Mouse (Mus musculus): ENCODE measurements at regions not wholly inside any gene's neighbourhood (a gene's known extent, or its start where the extent isn't known, plus 50 kb on each side); places are given as distances from the start of the nearest gene placed in this dataset.
A peak's percentile ranks its signal among the peaks of the same experiment; 100 is the strongest.

DNA sequence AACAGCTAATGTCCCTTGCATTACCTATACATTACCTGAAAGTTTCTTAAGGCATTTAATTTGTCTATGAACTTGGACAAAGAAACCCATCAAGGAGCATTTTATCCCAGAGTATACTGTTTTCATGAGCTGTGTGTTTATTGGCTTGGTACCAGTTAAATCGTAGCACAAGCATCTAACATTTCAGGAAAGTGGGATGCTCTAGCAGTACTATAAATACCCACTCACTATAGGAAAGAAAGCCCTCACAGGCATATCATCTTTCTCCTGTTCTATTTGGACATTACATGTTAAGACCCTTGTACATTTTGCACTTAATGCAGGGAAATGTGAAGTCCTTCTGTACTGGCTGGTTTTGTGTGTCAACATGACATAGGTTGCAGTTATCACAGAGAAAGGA is 163.9 kb downstream of the Ptprc start:
- no peak for DNase-seq

GRCm38 (mm10) chr1:138010910-138011477 is 164.5 kb downstream of the Ptprc start:
- no peak for DNase-seq

- DNase-seq: no peak
These were observed 168.7 kb downstream of the Ptprc start for GRCm38 (mm10) chr1:138006811-138007210.

GRCm38 (mm10) chr1:138004319-138004718 is 171.2 kb downstream of the Ptprc start:
- no peak for DNase-seq

DNA sequence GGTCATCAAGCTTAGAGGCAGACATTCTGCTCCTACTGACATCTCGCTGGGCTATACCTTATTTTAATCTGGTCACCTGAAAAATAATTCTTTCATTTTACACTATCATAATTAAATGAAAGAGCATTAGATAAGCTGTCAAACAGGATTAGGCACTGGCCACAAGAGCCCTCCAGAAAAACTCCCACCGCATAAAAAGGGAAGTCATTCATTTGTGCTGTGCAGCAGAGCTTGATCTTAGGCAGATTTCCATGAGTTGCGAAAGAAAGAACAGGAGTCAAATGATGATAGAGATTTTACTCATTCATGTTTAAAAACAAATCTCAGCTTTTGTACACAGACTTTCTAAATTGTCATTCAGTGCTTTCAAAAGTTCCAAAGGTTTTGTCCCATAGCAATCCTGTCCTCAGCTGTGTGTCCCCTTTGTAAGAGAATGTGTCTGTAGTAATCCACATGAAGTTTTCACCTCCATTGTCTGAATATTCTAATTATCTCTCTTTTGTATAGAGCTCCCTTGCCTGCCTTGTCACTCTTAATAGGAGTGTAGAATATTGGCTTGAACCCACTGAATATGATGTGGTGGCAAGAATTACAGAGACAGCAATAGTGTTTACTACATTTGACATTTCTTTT is 176.1 kb downstream of the Ptprc start:
- no peak for DNase-seq

- no peak for DNase-seq
These were observed 179.5 kb downstream of the Ptprc start for GRCm38 (mm10) chr1:137996041-137996440.

DNA sequence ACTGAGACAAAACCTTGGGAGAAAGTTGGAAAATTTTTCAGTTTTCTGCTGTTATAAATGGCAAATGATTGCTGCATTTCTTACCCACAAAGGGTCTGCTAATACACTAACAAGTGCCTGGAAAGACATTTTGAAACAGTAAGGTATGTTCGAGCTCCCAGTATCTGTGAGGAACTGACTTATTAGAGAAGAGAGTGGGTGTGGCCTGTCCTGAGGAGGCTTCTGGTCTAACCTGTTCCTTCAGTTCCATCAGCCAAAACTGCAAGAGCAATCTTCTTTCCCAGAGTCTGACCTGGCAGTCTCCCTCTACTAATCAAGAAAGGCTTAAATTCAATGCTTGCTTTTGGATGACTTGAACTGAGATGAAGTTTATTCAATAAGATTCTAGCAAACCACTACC is 183.6 kb downstream of the Ptprc start:
- DNase-seq: no peak

DNA sequence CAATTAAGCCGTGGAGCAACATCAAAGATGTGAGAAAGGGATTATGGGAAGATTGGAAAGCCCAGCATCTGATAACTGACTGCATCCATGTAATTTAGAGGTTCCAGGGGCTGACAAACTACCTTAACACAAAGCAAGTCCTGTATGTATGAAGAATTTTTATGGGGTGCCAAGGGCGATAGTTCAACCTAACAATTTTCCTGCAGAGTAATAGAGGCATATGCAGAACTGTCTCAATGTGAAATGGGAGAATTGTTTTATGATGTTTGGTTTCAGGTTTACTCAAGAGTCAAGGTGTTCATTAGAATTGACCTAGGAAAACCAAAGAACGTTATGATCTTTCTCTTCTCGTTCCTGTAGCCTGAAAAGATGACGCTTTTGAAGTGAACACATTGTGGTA is 184.1 kb downstream of the Ptprc start:
- DNase-seq: no peak

GRCm38 (mm10) chr1:137973406-137973805 is 202.1 kb downstream of the Ptprc start:
- DNase-seq: no peak

- no peak for DNase-seq
These were observed 202.7 kb downstream of the Ptprc start for GRCm38 (mm10) chr1:137972620-137973350.

GRCm38 (mm10) chr1:137966151-137966836 is 209.2 kb downstream of the Ptprc start:
- DNase-seq: no peak

DNA sequence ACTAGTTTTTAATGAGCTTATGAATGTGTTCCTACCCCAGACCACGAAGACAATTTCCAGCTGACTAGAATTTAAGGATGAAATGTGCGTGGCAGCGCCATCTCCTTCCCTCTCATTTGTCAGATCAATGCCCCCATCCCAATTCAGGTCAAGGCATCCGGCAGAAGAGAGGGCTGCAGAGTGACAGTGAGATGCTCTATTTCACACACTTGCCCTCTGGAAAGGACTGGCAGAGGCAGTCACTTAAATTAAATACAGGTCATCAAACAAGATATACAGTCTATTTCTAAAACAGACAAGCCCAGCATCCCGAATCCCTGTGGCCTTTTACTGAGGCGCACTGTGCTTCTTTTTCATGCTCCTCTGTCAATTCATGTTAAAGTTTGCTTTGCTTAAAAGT is 211.9 kb downstream of the Ptprc start:
- peak; percentile 22 for DNase-seq

DNA sequence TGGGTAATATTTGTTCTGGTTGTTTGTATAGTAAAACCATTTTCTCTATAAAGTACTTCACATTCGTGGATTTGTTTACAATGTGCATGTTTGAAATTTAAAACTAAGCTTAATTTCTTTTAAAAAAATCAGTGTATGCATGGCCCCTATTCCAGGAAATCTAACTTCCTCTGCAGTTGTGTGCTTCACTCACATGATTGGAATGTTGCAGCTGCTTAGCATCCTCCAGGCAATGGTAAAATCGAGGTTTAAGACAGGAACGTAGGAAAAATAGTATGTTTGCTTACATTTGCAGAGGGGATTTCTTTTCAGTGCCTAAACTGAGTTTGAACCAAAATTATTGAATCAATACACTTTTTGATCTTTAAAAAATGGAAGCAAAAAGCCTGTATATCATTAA is 217.5 kb downstream of the Ptprc start:
- no peak for DNase-seq

GRCm38 (mm10) chr1:137955993-137956392 is 219.5 kb downstream of the Ptprc start:
- DNase-seq: no peak

DNA sequence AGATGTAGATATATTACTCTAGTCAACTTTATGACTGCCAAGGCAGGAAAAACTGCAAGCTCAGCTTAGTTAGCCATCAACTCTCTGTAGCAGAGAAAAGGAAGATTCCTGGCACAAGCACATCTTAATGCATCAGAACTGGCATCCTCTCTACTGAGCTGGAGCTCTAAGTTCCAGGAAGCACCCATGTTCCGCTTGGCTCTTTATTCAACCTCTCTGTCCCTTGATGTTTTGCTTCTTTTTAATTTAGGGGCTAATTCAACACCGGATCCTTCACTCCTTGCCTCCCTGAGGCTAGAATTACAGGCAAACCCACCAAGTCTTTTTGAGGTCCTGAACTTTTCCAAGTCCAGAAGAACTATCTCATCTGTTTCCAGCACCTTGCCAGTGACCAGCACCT is 220.4 kb downstream of the Ptprc start:
- no peak for DNase-seq

DNA sequence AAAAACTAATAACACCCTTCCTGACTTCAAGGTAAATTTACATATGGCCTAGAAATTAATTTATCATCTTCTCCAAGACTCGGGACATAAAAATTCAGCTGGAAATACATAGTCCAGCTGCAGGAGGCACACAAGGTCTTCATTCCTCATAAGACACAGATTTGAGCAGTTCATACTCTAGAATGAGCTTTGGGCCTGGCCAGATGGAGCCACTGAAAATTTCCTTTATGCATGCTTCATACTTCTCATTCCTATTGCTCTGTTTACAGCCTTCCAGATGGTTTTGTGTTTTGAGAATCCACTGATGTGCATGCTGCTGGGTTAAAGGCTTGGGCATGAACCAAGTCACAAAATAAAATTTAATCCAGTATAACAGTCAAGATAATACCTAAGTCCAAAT is 222.1 kb downstream of the Ptprc start:
- no peak for DNase-seq

- DNase-seq: no peak
These were observed 222.7 kb downstream of the Ptprc start for GRCm38 (mm10) chr1:137952777-137953176.

- DNase-seq: no peak
These were observed 227.6 kb downstream of the Ptprc start for GRCm38 (mm10) chr1:137947900-137948299.

DNA sequence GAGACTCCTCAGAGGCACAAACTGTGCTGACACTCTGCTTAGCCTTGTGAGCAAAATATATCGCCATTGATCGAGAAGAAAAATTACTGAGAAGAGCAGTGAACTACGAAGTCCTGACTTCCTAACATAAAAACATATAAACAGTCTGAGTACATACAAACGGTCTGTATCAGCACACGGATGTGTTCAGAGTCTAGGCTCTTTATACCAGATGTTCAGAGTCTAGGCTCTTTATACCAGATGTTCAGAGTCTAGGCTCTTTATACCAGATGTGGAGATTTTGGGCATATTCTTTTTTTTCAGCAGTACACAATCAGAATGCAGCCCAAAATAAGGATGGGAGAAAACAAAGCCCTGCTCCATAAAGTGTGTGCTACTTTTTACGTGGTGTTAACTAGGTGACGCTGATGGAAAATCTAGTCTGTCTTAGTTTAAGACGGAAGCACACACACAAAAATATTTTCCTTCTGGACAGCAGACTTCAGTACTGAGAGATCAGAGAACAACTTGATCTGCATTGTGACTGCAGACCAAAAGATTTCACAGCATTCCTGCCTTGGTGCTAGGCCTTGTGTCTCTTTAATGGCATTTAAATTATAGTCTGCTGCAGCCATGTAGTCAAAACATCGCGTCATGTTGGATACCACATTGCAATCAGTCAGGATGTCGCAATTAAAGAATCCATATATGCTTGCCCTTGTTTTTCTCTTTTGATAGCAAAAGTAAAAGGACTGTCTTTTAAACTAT is 233.6 kb downstream of the Ptprc start:
- DNase-seq: no peak

- no peak for DNase-seq
These were observed 239.8 kb downstream of the Ptprc start for GRCm38 (mm10) chr1:137935746-137936145.

- peak; percentile 58 for DNase-seq
These were observed 245.7 kb downstream of the Ptprc start for GRCm38 (mm10) chr1:137929764-137930163.

- DNase-seq: peak; percentile 94
These were observed 247.0 kb downstream of the Ptprc start for GRCm38 (mm10) chr1:137928522-137928921.

DNA sequence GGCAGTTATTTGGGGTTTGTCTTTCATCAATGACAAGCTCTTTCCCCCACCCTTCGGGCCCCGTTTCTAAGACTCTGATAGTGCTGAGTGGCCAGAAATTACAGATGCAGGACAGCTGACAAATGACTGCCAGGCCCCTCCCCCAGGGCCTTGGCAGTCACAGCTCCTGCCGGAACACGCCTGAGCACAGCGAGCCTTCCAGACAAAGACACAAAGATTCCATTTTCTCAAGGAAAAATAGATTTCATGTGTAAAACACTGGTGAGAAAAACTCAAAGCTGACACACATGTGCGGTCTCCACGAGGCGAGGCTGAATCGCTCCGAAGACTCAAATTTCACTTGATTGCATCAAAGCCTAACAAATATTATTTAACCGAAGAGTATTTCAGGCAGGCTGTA is 247.6 kb downstream of the Ptprc start:
- peak; percentile 58 for DNase-seq

All from cerebellum, adult 9-10 months (tissue).